Mouse (Mus musculus) brain, embryonic 14.5 days (tissue): ENCODE measurements around the gene Ndfip2. TPM values are rescaled to one million over a fixed set of nuclear protein-coding genes. Genes with fewer than 3 reads are reported as not detected.

ENCODE experiments used
- DNase-seq: peaks from one replicate; pipeline ENCODE4 v3.0.0-alpha.2; 2011; ENCODE audit warnings: low read depth
- CTCF ChIP-seq: fragments of 200-500 bp; IDR thresholded peaks from 2 replicates; pipeline ENCODE4 v1.5.1; 2012; ENCODE audit warnings: inconsistent platforms, mild to moderate bottlenecking, moderate library complexity, borderline replicate concordance; ENCODE audit not compliant: insufficient read depth, insufficient read length; ENCODE audit errors: extremely low read depth
- POLR2A ChIP-seq: fragments of 200-500 bp; IDR thresholded peaks from 2 replicates; pipeline ENCODE4 v1.6.1; 2012; ENCODE audit warnings: mild to moderate bottlenecking, inconsistent platforms, borderline replicate concordance; ENCODE audit not compliant: poor library complexity, insufficient read depth, insufficient read length, severe bottlenecking; ENCODE audit errors: extremely low read depth
- polyA plus RNA-seq: library from polyadenylated mRNA; depleted of rRNA; stranded (reverse); fragments of >200 nt; gene quantifications from 2 replicates; pipeline ENCODE4 v1.2.3, GENCODE M21; 2012

Gene Ndfip2
- polyA plus RNA-seq, 1 experiment = 81.2 TPM

GRCm38 (mm10) chr14:105254401-105254800 lies 4.0 kb upstream of the Ndfip2 start:
- no peak for DNase-seq
- no peak for TF ChIP-seq CTCF
- no peak for TF ChIP-seq POLR2A

- DNase-seq = no peak
- TF ChIP-seq POLR2A = no peak
- TF ChIP-seq CTCF = no peak
Observed at GRCm38 (mm10) chr14:105255620-105256019, 2.8 kb upstream of the Ndfip2 start.

DNA sequence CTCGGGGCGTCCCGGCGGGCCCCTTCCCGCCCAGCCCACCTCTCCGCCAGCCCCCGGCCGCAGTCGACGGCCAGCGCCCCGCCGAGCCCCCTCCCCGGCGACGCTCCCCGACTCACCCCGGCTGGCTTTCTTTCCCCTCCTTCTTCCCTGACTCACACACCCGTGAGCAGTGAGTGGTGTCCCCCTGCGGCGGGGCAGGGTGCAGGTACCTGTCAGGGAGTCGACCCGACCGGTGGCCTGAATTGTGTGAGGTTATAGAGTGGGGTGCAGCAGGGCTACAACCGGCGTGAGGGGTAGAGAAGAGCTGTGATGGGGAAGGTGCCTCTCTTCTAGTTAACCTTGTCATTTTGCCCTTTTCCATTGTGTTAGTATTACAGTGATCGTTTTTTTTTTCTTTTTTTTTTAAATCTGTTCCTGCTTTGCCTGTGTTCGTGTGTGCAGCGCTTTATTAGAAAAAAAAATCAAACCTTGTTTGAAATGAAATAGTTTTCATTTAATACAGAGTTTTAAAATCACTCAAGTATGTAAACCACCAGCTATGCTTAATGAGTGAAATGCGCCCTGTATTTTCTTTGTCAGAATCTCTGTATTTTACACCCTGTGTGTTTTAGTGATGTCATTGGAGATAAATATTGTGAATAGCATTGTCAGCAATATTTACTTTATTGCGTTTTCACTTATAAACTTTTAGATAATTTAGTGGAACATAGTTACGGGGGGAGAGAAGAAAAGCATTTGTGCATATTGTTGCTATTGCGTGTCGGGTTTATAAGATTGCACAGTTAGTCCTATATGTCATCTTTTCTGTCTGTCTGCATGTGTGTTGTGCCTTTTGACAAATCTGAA lies 885 bp downstream of the Ndfip2 start:
- no peak for TF ChIP-seq POLR2A
- TF ChIP-seq CTCF = no peak; the same call in 1 of the 2 replicates
- peak; percentile 61 for DNase-seq

GRCm38 (mm10) chr14:105262923-105263322 lies 4.5 kb downstream of the Ndfip2 start:
- DNase-seq = no peak
- TF ChIP-seq POLR2A (no peak), CTCF (no peak)

DNA sequence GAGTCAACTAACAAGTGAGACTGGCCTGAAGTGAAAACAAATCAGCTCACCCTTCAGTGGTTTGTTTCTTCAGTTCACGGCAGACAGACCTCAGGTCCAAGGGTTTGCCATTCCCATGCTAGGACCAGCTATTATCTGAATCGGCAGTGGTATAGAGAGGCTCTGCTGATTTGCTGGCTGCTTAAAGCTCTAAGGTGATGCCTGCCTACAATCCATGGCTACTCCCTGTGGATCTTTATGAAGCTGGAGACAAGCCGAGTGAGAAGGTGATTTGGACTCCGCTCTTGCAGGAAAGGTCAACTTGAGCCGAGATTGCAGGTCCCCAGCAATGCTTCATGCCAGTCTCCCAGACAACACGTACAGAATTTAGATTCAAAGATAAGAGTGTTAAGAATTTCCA lies 8.7 kb downstream of the Ndfip2 start:
- TF ChIP-seq POLR2A = no peak
- no peak for TF ChIP-seq CTCF
- DNase-seq = no peak

DNA sequence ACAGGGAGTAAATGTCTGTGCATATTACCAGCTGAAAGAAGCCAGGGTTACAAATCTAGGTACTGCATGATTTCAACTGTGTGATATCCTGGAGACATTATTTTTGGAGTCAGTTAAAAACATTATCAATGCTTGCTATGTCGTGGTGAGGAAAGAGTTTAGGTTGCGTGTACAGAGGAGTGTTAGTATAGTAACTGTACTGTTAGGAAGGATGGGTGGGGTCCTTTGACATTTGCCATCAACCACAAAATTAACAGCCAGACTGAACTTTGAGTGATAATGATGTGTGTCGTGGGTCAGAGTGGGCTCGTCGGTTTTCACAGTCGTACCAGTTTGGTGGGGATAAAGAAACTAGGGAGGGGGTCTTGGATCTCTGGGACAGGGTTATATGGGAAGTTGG lies 13.7 kb downstream of the Ndfip2 start:
- no peak for TF ChIP-seq POLR2A
- TF ChIP-seq CTCF = no peak
- no peak for DNase-seq

DNA sequence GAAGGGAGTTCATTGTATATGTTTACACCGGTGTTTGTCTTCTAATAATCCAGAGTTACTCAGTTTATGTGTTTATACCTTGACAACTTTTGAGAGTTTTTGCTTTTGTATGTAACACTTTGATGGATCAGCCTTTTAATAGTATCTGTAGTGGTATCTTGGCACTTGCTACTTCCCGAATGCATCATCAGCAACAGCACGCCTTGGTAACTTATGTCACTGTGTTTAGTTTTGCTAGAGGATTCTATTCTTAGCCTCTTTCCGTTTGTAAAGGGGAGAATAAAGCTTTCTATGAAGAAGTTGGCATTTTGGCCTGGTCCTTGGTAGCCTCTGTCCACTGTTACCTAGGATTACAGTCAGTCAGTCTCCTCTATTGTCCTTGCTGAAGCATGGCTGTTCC lies 14.2 kb downstream of the Ndfip2 start:
- no peak for DNase-seq
- TF ChIP-seq POLR2A (no peak), CTCF (no peak)

DNA sequence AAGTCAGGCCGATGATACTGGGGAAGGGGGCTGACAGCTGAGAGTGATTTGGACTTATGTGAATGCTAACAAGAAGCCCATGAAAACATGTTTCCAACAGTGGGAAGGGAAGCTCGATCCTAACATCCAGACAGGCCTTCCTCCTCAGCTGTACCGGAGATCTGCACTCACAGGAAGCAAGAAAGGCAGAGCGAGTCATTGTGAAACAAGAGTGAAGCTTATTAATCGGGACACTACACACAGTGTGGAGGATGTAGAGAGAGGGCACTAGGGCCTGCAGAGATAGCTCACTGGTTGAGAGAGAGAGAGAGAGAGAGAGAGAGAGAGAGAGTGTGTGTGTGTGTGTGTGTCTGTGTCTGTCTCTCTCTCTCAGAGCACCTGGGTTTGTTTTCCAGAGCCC lies 16.8 kb downstream of the Ndfip2 start:
- no peak for DNase-seq

DNA sequence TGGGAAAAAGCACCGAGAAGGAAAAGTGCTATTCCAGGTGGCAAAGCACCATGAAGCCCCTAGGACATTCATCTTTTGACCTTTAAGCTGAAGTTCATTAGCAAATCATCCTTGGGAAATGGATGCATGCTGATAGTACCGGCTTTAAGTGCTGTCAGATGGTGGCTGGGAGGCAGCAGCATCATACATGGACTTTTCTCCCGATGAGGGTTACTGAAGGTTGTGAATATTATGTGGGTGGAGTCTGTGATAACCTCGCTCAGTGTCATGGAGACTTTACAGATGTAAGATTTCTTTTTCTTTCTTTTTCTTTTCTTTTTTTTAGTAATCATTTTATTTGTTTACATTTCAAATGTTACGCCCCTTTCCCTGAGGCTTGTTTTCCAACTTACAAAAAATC lies 18.9 kb downstream of the Ndfip2 start:
- TF ChIP-seq CTCF (no peak), POLR2A (no peak)
- DNase-seq = no peak

More for the DNA sequence above, 16.8 kb downstream of the Ndfip2 start:
- TF ChIP-seq POLR2A = no peak
- no peak for TF ChIP-seq CTCF

DNA sequence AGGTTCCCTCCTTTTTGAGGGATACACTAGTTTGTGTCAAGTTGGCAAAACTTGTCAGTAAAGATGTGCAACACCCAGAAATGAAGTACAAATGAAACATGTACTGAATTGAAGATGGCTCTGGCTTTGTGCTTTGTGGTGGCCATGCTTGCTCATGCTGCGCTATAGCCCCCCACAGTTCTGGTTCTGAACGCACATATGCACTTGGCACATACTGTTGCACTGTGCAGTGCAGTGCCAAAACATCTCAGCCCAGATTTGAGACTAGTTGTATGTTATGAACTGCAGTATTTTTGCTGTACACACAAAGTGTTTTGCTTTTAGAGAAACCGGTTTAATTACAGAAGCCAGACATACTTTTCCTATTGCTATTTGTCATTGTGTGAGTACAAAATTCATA lies 25.7 kb downstream of the Ndfip2 start:
- no peak for DNase-seq
- TF ChIP-seq POLR2A (no peak), CTCF (no peak)

DNA sequence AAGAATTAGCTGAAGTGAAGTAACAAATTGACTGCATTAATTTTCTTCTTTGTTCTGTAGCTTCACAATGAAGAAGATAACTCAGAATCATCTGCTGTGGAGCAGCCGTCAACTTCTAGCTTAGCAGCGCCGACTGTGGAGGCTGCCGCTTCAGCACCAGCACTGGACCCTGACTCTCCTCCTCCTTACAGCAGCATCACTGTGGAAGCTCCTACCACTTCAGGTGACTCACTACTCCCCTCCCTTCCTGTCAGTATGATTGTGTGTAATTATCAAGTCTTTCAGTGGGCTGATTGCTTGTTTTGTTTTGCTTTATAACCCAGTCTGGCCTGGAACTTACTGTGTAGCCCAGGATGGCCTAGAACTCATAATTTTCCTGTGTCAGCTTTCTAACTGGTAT lies 29.2 kb downstream of the Ndfip2 start:
- TF ChIP-seq POLR2A (no peak), CTCF (no peak)
- no peak for DNase-seq

DNA sequence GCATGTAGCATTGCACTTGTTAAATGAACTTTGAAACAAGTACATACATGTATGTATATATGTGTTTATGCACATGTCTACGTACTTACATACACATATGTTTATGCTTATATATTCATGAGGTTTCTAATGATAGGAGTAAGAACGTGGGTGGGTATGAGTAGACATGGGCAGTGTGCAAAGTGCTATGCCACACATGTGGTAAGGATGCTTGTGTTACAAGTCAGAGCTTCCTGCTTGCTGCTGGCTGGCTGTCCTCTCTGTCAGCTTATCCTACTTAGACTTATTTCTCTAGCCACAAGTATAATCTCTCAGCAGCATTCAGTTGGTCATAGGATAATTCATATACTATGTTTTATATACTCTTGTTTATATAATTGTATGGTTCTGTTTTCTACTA lies 29.6 kb downstream of the Ndfip2 start:
- no peak for TF ChIP-seq CTCF
- no peak for TF ChIP-seq POLR2A
- DNase-seq = no peak
